ENCODE assay signal across 22 mouse cellular contexts in genomic region chr5:136557446-136557845, GRCm38 (mm10). TPM values are rescaled to one million over a fixed set of nuclear protein-coding genes. Genes with fewer than 3 reads are reported as not detected.
DNase-seq lines count a peak whose midpoint lies in the region; ATAC-seq lines count a peak whose summit lies in the region.
"Had no signal": no experiment of that assay in that cellular context is flagged by ENCODE, and none has a peak within 500 bp of the region (broad histone marks: within the 10 kb centered on the region; RNA-seq: fewer than 3 reads in every experiment).

No protein-coding gene starts in this region.

- 46% methylated on average over 4 of the region's 4 CpGs for WGBS in heart, embryonic 13.5 days
- 75% methylated on average over 4 of the region's 4 CpGs for WGBS in midbrain, embryonic 11.5 days
- 83% methylated on average over 4 of the region's 4 CpGs for WGBS in midbrain, embryonic 10.5 days

- H3K4me3 ChIP-seq in heart, embryonic 13.5 days, result no peak overlapping the region
- H3K4me3 ChIP-seq in midbrain, embryonic 11.5 days (ENCODE audit: low read depth, low read length), result no peak overlapping the region
- no peak overlapping the region for H3K4me3 ChIP-seq in midbrain, embryonic 10.5 days
- H3K4me3 ChIP-seq: hindbrain, embryonic 15.5 days; left cerebral cortex, adult 2 months; liver, embryonic 15.5 days; lung, embryonic 15.5 days; midbrain, embryonic 12.5 days had no signal

- H3K36me3 ChIP-seq in heart, embryonic 13.5 days, result no peaks in the 10 kb centered on the region
- H3K36me3 ChIP-seq in midbrain, embryonic 11.5 days (ENCODE audit: control insufficient read depth, insufficient read depth, low read length), result no peaks in the 10 kb centered on the region
- peaks cover 19% of the 10 kb centered on the region for H3K36me3 ChIP-seq in midbrain, embryonic 10.5 days
- H3K36me3 ChIP-seq: hindbrain, embryonic 15.5 days; liver, embryonic 15.5 days; lung, embryonic 15.5 days; midbrain, embryonic 12.5 days had no signal

- H3K27me3 ChIP-seq in heart, embryonic 13.5 days (replicated peaks), result no peaks in the 10 kb centered on the region
- H3K27me3 ChIP-seq in midbrain, embryonic 11.5 days (ENCODE audit: control insufficient read depth, insufficient read depth, low read length), result no peaks in the 10 kb centered on the region
- H3K27me3 ChIP-seq in midbrain, embryonic 10.5 days (ENCODE audit: low read depth, poor library complexity, severe bottlenecking), result no peaks in the 10 kb centered on the region
- H3K27me3 ChIP-seq: hindbrain, embryonic 15.5 days; liver, embryonic 15.5 days; lung, embryonic 15.5 days; midbrain, embryonic 12.5 days; Patski had no signal

- ATAC-seq in heart, embryonic 13.5 days (ENCODE audit: extremely low read depth, insufficient number of reproducible peaks, low FRiP score, low TSS enrichment), result no peak
- ATAC-seq in midbrain, embryonic 11.5 days (ENCODE audit: low FRiP score), result no peak
- ATAC-seq: forebrain, postnatal 0 days; Patski had no signal

- peak overlapping the region; percentile 88 for H3K27ac ChIP-seq in heart, embryonic 13.5 days (replicated peaks)
- no peak overlapping the region for H3K27ac ChIP-seq in midbrain, embryonic 11.5 days (ENCODE audit: low read depth, low read length)
- no peak overlapping the region for H3K27ac ChIP-seq in midbrain, embryonic 10.5 days (replicated peaks)
- H3K27ac ChIP-seq: hindbrain, embryonic 15.5 days; kidney, postnatal 0 days; left cerebral cortex, adult 2 months; liver, embryonic 15.5 days; midbrain, embryonic 12.5 days had no signal

- DNase-seq in adrenal gland, postnatal 10 days, result peak; percentile 47
- DNase-seq in adrenal gland, adult 8-10 months, result no peak
- DNase-seq in heart, adult 8-10 months (ENCODE audit: low spot score), result no peak
- peak; percentile 39 for DNase-seq in midbrain, embryonic 11.5 days (ENCODE audit: low spot score, missing footprints)
- no peak for DNase-seq in midbrain, embryonic 10.5 days (ENCODE audit: low spot score)
- peak; percentile 46 for DNase-seq in skeletal muscle tissue, adult 2 months (ENCODE audit: low read depth, low spot score)
- no peak for DNase-seq in spleen, postnatal 36 days (ENCODE audit: low spot score in 2 of 2)
- DNase-seq: adrenal gland, postnatal 14 days; cerebellum, adult 11-12 months; cerebellum, postnatal 10 days; forebrain, postnatal 0 days; heart, postnatal 36 days; kidney, adult 2 months; layer of hippocampus, adult 9-11 months had no signal

- no peaks in the 10 kb centered on the region for H3K9me3 ChIP-seq in heart, embryonic 13.5 days
- H3K9me3 ChIP-seq in midbrain, embryonic 11.5 days (ENCODE audit: control insufficient read depth, low read length), result no peaks in the 10 kb centered on the region
- H3K9me3 ChIP-seq in midbrain, embryonic 10.5 days (replicated peaks), result no peaks in the 10 kb centered on the region
- H3K9me3 ChIP-seq: hindbrain, embryonic 15.5 days; liver, embryonic 15.5 days; lung, embryonic 15.5 days; midbrain, embryonic 12.5 days had no signal

- H3K4me1 ChIP-seq in heart, embryonic 13.5 days, result peaks cover 79% of the 10 kb centered on the region
- H3K4me1 ChIP-seq in midbrain, embryonic 11.5 days (ENCODE audit: control insufficient read depth, insufficient read depth, low read length), result peaks cover 4% of the 10 kb centered on the region; the same call in 1 of the 2 replicates
- H3K4me1 ChIP-seq in midbrain, embryonic 10.5 days, result peaks cover 18% of the 10 kb centered on the region

- 0 out of 2 replicates have a peak overlapping the region, but pooled peaks have one; percentile 47 for H3K9ac ChIP-seq in heart, embryonic 13.5 days
- no peak overlapping the region for H3K9ac ChIP-seq in midbrain, embryonic 11.5 days (ENCODE audit: low read length)
- H3K9ac ChIP-seq: forebrain, postnatal 0 days; hindbrain, embryonic 15.5 days; liver, embryonic 15.5 days; lung, embryonic 15.5 days; midbrain, embryonic 12.5 days had no signal

- H3K4me2 ChIP-seq in heart, embryonic 13.5 days, result no peak overlapping the region
- no peak overlapping the region for H3K4me2 ChIP-seq in midbrain, embryonic 11.5 days
- H3K4me2 ChIP-seq: hindbrain, embryonic 15.5 days; liver, embryonic 15.5 days; lung, embryonic 15.5 days; midbrain, embryonic 12.5 days had no signal

RNA-seq across cellular contexts. Expression of gene Cux1, which starts 9.8 kb away (rescaled TPM):
- 10 to 100 TPM; 79.1 to 95.4 TPM for total RNA-seq in adrenal gland, postnatal 10 days (2021)
- total RNA-seq in adrenal gland, adult 8-10 months (2022), result 100 to 1,000 TPM in 2 of 4 experiments, 10 to 100 TPM in 2; 88.2 to 135 (median 105) TPM
- 68.9 and 70.8 TPM in 2 replicates for polyA plus RNA-seq in heart, embryonic 13.5 days (2015; fragmentation: Nextera tagmentation; extraction: Ambion mirVana)
- total RNA-seq in heart, adult 8-10 months (2022), result 100 to 1,000 TPM in 1 of 4 experiments, 10 to 100 TPM in 3; 79.3 to 102 (median 88.5) TPM
- polyA plus RNA-seq in midbrain, embryonic 11.5 days (2014; fragmentation: Nextera tagmentation; extraction: Ambion mirVana), result 117 and 130 TPM in 2 replicates
- 100 and 128 TPM in 2 replicates for polyA plus RNA-seq in midbrain, embryonic 10.5 days (2016; fragmentation: Nextera tagmentation; extraction: Ambion mirVana)

Comparison
In these comparisons a context has a peak if more than half of its experiments do, and no peak if none do; other contexts are left out.
1. DNase-seq: peak in adrenal gland, postnatal 10 days (single experiment), midbrain, embryonic 11.5 days (single experiment) and skeletal muscle tissue, adult 2 months (single experiment); none in adrenal gland, adult 8-10 months (single experiment), heart, adult 8-10 months (single experiment), midbrain, embryonic 10.5 days (single experiment) and spleen, postnatal 36 days (0 of 2).